Mouse (Mus musculus): ENCODE measurements around the gene Rcsd1. TPM values are rescaled to one million over a fixed set of nuclear protein-coding genes. Genes with fewer than 3 reads are reported as not detected.

Rcsd1 gene
- 47.8 and 51.5 TPM in 2 replicates for polyA plus RNA-seq (2015; fragmentation: Nextera tagmentation; extraction: Ambion mirVana)

- Histone ChIP-seq H3K36me3 (ENCODE audit: control insufficient read depth, insufficient read depth, low read length) (no peaks in the 10 kb centered on the region), H3K9me3 (ENCODE audit: control insufficient read depth, low read length) (no peaks in the 10 kb centered on the region), H3K4me1 (replicated peaks; ENCODE audit: control insufficient read depth, insufficient read depth, low read length) (peaks cover 21% of the 10 kb centered on the region), H3K27me3 (ENCODE audit: control insufficient read depth, insufficient read depth, low read depth, low read length) (no peaks in the 10 kb centered on the region), H3K4me3 (ENCODE audit: low read length) (peak within 1 kb of the TSS; percentile 70), H3K27ac (ENCODE audit: low read length) (peak within 1 kb of the TSS; percentile 70), H3K9ac (ENCODE audit: low read length) (no peak within 1 kb of the TSS; the same call in 1 of the 2 replicates), H3K4me2 (ENCODE audit: low read depth, low read length) (peak within 1 kb of the TSS; percentile 81)
- ATAC-seq (ENCODE audit: low read depth): no peak
- WGBS: 53% methylated on average over 5 of the region's 5 CpGs
Measured at GRCm38 (mm10) chr1:165709629-165710256, at the start of gene Rcsd1. Gene Rcsd1 (minus strand): TSS chr1:165709757.

GRCm38 (mm10) chr1:165755194-165755593 lies 45.6 kb upstream of the Rcsd1 start:
- WGBS: 26% methylated on average over 4 of the region's 4 CpGs

GRCm38 (mm10) chr1:165754205-165754604 lies 44.6 kb upstream of the Rcsd1 start:
- Histone ChIP-seq H3K4me3 (ENCODE audit: low read length) (no peak overlapping the region), H3K4me1 (replicated peaks; ENCODE audit: control insufficient read depth, insufficient read depth, low read length) (no peaks in the 10 kb centered on the region), H3K27ac (ENCODE audit: low read length) (no peak overlapping the region), H3K27me3 (ENCODE audit: control insufficient read depth, insufficient read depth, low read depth, low read length) (no peaks in the 10 kb centered on the region), H3K9me3 (ENCODE audit: control insufficient read depth, low read length) (no peaks in the 10 kb centered on the region), H3K9ac (ENCODE audit: low read length) (no peak overlapping the region), H3K4me2 (ENCODE audit: low read depth, low read length) (no peak overlapping the region), H3K36me3 (ENCODE audit: control insufficient read depth, insufficient read depth, low read length) (no peaks in the 10 kb centered on the region)
- ATAC-seq (ENCODE audit: low read depth): no peak
- 83% methylated on average over 6 of the region's 6 CpGs for WGBS

More at GRCm38 (mm10) chr1:165755194-165755593, 45.6 kb upstream of the Rcsd1 start:
- Histone ChIP-seq H3K27me3 (ENCODE audit: control insufficient read depth, insufficient read depth, low read depth, low read length) (no peaks in the 10 kb centered on the region), H3K9ac (ENCODE audit: low read length) (no peak overlapping the region), H3K27ac (ENCODE audit: low read length) (no peak overlapping the region), H3K36me3 (ENCODE audit: control insufficient read depth, insufficient read depth, low read length) (no peaks in the 10 kb centered on the region), H3K4me1 (replicated peaks; ENCODE audit: control insufficient read depth, insufficient read depth, low read length) (no peaks in the 10 kb centered on the region), H3K4me2 (ENCODE audit: low read depth, low read length) (no peak overlapping the region), H3K9me3 (ENCODE audit: control insufficient read depth, low read length) (no peaks in the 10 kb centered on the region), H3K4me3 (ENCODE audit: low read length) (no peak overlapping the region)
- ATAC-seq (ENCODE audit: low read depth): no peak

- 64% methylated on average over 5 of the region's 5 CpGs for WGBS
- Histone ChIP-seq H3K27ac (ENCODE audit: low read length) (no peak overlapping the region), H3K36me3 (ENCODE audit: control insufficient read depth, insufficient read depth, low read length) (no peaks in the 10 kb centered on the region), H3K27me3 (ENCODE audit: control insufficient read depth, insufficient read depth, low read depth, low read length) (no peaks in the 10 kb centered on the region), H3K9ac (ENCODE audit: low read length) (no peak overlapping the region), H3K4me3 (ENCODE audit: low read length) (no peak overlapping the region), H3K4me2 (ENCODE audit: low read depth, low read length) (no peak overlapping the region), H3K4me1 (replicated peaks; ENCODE audit: control insufficient read depth, insufficient read depth, low read length) (no peaks in the 10 kb centered on the region), H3K9me3 (ENCODE audit: control insufficient read depth, low read length) (no peaks in the 10 kb centered on the region)
- ATAC-seq (ENCODE audit: low read depth): no peak
Measured at GRCm38 (mm10) chr1:165751838-165752237, 42.3 kb upstream of the Rcsd1 start.

GRCm38 (mm10) chr1:165751142-165751541 lies 41.6 kb upstream of the Rcsd1 start:
- no peaks in the 10 kb centered on the region for H3K27me3 ChIP-seq (ENCODE audit: control insufficient read depth, insufficient read depth, low read depth, low read length)
- no peak overlapping the region for H3K4me2 ChIP-seq (ENCODE audit: low read depth, low read length)
- no peak overlapping the region for H3K27ac ChIP-seq (ENCODE audit: low read length)
- no peaks in the 10 kb centered on the region for H3K9me3 ChIP-seq (ENCODE audit: control insufficient read depth, low read length)
- H3K36me3 ChIP-seq (ENCODE audit: control insufficient read depth, insufficient read depth, low read length): no peaks in the 10 kb centered on the region
- H3K4me1 ChIP-seq (replicated peaks; ENCODE audit: control insufficient read depth, insufficient read depth, low read length): no peaks in the 10 kb centered on the region
- H3K9ac ChIP-seq (ENCODE audit: low read length): no peak overlapping the region
- no peak for ATAC-seq (ENCODE audit: low read depth)
- H3K4me3 ChIP-seq (ENCODE audit: low read length): no peak overlapping the region

- H3K9me3 ChIP-seq (ENCODE audit: control insufficient read depth, low read length): no peaks in the 10 kb centered on the region
- no peaks in the 10 kb centered on the region for H3K36me3 ChIP-seq (ENCODE audit: control insufficient read depth, insufficient read depth, low read length)
- no peak overlapping the region for H3K9ac ChIP-seq (ENCODE audit: low read length)
- 28% methylated on average over 11 of the region's 11 CpGs for WGBS
- ATAC-seq (ENCODE audit: low read depth): peak; percentile 81
- no peaks in the 10 kb centered on the region for H3K27me3 ChIP-seq (ENCODE audit: control insufficient read depth, insufficient read depth, low read depth, low read length)
- no peaks in the 10 kb centered on the region for H3K4me1 ChIP-seq (replicated peaks; ENCODE audit: control insufficient read depth, insufficient read depth, low read length)
- H3K27ac ChIP-seq (ENCODE audit: low read length): no peak overlapping the region
- H3K4me2 ChIP-seq (ENCODE audit: low read depth, low read length): no peak overlapping the region
- no peak overlapping the region for H3K4me3 ChIP-seq (ENCODE audit: low read length)
Measured at GRCm38 (mm10) chr1:165748053-165748452, 38.5 kb upstream of the Rcsd1 start.

- WGBS: 72% methylated on average over 8 of the region's 8 CpGs
- Histone ChIP-seq H3K36me3 (ENCODE audit: control insufficient read depth, insufficient read depth, low read length) (no peaks in the 10 kb centered on the region), H3K4me2 (ENCODE audit: low read depth, low read length) (no peak overlapping the region), H3K27me3 (ENCODE audit: control insufficient read depth, insufficient read depth, low read depth, low read length) (no peaks in the 10 kb centered on the region), H3K4me3 (ENCODE audit: low read length) (no peak overlapping the region), H3K27ac (ENCODE audit: low read length) (no peak overlapping the region), H3K4me1 (replicated peaks; ENCODE audit: control insufficient read depth, insufficient read depth, low read length) (no peaks in the 10 kb centered on the region), H3K9ac (ENCODE audit: low read length) (no peak overlapping the region), H3K9me3 (ENCODE audit: control insufficient read depth, low read length) (no peaks in the 10 kb centered on the region)
- ATAC-seq (ENCODE audit: low read depth): no peak
Measured at GRCm38 (mm10) chr1:165741989-165742388, 32.4 kb upstream of the Rcsd1 start.

- H3K4me2 ChIP-seq (ENCODE audit: low read depth, low read length): no peak overlapping the region
- 67% methylated on average over 1 of the region's 1 CpGs for WGBS
- no peaks in the 10 kb centered on the region for H3K36me3 ChIP-seq (ENCODE audit: control insufficient read depth, insufficient read depth, low read length)
- H3K9ac ChIP-seq (ENCODE audit: low read length): no peak overlapping the region
- no peaks in the 10 kb centered on the region for H3K9me3 ChIP-seq (ENCODE audit: control insufficient read depth, low read length)
- peaks cover 2% of the 10 kb centered on the region; the same call in 1 of the 2 replicates for H3K4me1 ChIP-seq (replicated peaks; ENCODE audit: control insufficient read depth, insufficient read depth, low read length)
- no peak for ATAC-seq (ENCODE audit: low read depth)
- H3K4me3 ChIP-seq (ENCODE audit: low read length): no peak overlapping the region
- H3K27ac ChIP-seq (ENCODE audit: low read length): no peak overlapping the region
- no peaks in the 10 kb centered on the region for H3K27me3 ChIP-seq (ENCODE audit: control insufficient read depth, insufficient read depth, low read depth, low read length)
Measured at GRCm38 (mm10) chr1:165738985-165739384, 29.4 kb upstream of the Rcsd1 start.

- Histone ChIP-seq H3K27me3 (ENCODE audit: control insufficient read depth, insufficient read depth, low read depth, low read length) (no peaks in the 10 kb centered on the region), H3K4me3 (ENCODE audit: low read length) (no peak overlapping the region), H3K36me3 (ENCODE audit: control insufficient read depth, insufficient read depth, low read length) (no peaks in the 10 kb centered on the region), H3K4me2 (ENCODE audit: low read depth, low read length) (no peak overlapping the region), H3K4me1 (replicated peaks; ENCODE audit: control insufficient read depth, insufficient read depth, low read length) (peaks cover 2% of the 10 kb centered on the region; the same call in 1 of the 2 replicates), H3K27ac (ENCODE audit: low read length) (peak overlapping the region; percentile 55; the same call in 1 of the 2 replicates), H3K9ac (ENCODE audit: low read length) (no peak overlapping the region; the same call in 1 of the 2 replicates), H3K9me3 (ENCODE audit: control insufficient read depth, low read length) (no peaks in the 10 kb centered on the region)
- ATAC-seq (ENCODE audit: low read depth): peak; percentile 65
- WGBS: 32% methylated on average over 3 of the region's 3 CpGs
Measured at GRCm38 (mm10) chr1:165737867-165738266, 28.3 kb upstream of the Rcsd1 start.
